Mouse (Mus musculus): ENCODE measurements at regions not wholly inside any gene's neighbourhood (a gene's known extent, or its start where the extent isn't known, plus 50 kb on each side); places are given as distances from the start of the nearest gene placed in this dataset.

GRCm38 (mm10) chr11:45241671-45242070 lies 610.2 kb upstream of the Clint1 start:
- DNase-seq (ENCODE audit: low spot score in 2 of 2), result no peak

DNA sequence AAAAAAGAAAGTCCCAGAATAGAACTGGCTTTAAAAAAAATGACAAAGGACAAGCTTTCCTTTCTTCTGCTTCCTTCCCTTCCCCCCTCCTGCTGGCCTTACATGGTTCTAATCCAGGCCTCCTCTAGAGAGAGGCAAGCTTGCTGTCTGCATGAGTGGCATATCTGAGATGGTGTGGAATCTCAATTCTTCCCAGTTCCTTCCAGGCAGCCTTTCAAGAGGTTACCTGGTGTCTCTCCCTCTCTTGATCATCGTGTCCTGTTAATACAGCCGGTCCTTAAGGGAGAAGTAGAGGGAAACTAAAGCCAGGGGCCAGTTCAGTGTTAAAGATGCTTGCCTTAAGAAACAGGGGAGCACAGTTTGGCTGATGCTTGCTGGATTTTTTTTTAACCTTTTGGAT lies 607.1 kb upstream of the Clint1 start:
- DNase-seq (ENCODE audit: low spot score in 2 of 2), result no peak

DNA sequence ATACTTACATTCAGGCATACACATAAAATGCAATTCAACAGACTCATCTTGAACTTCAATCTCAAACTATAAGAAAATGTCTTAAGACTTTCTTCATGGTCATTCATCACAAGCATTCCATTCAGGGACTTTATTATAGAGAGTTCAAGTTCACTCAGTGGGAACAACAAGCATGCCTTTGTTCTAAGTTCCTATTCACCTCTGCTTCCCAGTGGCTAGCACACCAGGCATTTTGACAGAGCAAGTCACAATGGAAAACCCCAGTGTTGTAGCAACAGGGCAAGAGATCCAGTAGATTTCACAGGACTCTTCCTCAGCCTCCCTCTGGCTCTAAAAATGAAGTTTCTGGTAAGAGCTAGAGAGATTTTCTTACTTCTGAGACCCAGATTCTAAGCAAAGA lies 595.8 kb upstream of the Clint1 start:
- DNase-seq (ENCODE audit: low spot score in 2 of 2), result no peak

DNA sequence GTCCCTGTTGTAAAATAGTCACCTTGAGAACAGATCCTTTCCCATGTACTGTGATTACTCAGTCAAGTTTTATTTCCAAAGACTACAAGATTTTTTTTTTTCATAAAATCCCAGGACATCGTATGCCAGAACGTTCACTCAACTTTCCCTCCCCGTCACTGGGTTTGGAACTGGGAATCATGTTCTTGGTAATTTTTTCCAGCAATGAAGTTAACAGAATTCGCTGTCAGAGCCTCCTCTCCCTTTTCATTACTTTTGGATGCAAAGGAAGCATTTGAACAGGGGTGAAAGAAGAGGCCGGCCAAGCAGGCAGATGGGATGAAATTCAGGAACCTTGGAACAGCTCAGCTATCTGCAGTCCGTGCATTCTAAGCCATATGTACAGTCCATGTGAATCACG lies 589.7 kb upstream of the Clint1 start:
- DNase-seq (ENCODE audit: low spot score in 2 of 2), result no peak

- no peak for DNase-seq (ENCODE audit: low spot score in 2 of 2)
Measured at GRCm38 (mm10) chr11:45264001-45264400, 587.9 kb upstream of the Clint1 start.

- DNase-seq (ENCODE audit: low spot score in 2 of 2), result no peak
Measured at GRCm38 (mm10) chr11:45265171-45265988, 586.5 kb upstream of the Clint1 start.

DNA sequence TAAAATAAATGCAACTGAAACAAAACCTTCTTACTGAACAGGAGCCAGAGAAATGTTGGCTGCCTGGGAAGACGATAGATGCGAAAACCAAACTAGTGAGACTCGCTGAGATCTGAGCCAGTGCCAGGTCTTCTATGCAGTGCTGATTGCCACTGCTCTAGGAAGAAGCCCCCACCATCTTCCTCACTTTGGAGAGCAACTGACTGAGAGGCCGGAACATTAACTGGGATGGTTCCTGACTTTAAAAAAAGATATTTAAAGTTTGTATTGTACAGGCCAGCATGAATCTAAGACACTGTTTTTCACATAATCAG lies 585.9 kb upstream of the Clint1 start:
- no peak for DNase-seq (ENCODE audit: low spot score in 2 of 2)

DNA sequence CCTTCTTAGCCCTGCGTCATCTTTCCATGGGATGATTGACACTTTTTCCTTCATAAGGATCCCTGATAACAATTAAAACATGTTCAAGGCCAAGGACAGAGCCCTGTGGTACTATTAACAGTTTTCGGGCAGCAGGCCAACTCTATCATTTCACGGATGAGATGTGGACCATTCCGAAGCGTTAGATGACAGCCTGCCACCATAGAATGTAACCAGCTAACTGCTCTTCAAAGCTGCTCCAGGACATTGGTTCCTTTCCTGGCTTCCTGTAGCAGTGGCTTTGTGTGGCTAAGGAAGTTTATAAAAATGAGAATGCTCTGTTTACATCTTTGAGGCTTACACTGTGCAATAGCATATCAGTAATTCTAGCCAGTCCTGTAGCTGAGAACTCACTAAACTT lies 582.6 kb upstream of the Clint1 start:
- no peak for DNase-seq (ENCODE audit: low spot score in 2 of 2)

DNA sequence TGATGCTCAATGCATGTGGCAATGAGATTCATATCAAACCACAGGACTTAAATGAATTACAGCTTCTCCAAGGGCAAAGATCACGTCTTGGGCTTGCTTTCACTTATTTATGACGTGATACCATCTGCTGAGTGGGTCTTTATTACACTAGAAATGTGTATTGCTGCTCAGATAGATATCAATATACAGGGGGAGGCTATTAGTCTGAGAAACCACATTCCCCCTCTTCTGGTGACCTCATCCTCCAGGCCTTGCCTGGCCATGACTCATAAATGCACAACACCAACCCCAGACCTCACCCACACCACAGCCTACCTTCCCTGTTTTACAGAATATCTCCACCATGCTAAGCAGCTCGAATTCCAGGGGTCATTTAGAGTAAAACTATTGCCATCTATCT lies 580.6 kb upstream of the Clint1 start:
- no peak for DNase-seq (ENCODE audit: low spot score in 2 of 2)

GRCm38 (mm10) chr11:45274446-45275119 lies 577.3 kb upstream of the Clint1 start:
- no peak for DNase-seq (ENCODE audit: low spot score in 2 of 2)

DNA sequence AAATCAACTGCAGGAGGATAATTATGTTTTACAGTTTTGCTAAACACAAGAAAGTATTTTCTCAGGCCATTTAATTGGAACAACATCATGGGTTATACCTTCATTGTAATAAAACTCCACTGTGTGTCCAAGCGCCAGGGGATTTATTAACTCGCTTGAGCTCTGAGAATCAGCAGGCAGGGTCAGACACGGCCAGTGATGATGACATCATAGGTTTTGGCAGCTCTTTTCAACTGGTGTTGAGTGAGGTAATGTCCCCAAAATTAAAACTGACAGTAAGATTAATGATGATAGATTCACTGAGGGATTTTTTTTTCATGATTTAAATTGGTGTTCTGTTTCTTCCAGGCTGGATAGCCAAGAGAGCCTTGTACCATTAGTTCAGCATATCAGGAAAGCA lies 576.7 kb upstream of the Clint1 start:
- DNase-seq (ENCODE audit: low spot score in 2 of 2), result no peak

DNA sequence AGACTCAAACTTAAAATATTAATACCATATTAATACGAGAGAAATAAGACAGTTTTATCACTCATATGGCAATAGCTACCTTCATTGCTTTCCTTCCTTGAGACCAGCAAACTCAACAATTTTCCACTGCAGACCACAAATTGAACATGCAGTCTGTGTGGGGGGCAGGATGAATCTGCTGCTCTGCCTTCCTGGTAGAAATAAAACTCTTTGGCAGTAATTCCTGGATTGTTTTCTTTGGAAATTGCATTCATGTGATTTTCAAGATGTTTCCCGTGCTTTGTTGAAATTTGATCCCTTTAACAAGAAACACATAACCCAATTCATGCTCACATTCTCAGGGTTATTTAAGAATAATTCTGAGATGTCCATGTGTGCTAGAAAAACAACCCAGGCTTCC lies 555.1 kb upstream of the Clint1 start:
- DNase-seq (ENCODE audit: low spot score in 2 of 2), result no peak

DNA sequence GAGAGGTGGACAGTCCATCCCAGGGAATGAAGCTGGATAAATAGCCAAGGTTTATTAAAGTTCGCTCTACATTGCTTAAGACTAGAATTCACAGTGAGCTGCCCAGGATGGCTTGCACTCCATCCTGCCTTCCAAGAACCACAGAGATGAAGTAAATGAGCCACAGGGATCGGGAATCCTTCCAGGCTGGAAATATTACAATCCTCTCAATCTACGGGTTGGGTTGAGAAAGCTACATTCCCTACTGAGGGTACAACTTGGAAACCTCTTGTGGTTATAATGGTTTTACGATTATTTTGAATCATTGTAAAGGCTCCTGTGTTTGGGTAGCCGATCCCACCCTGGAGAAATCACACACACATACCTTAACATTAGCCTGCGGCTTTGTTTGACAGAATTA lies 539.9 kb upstream of the Clint1 start:
- no peak for DNase-seq (ENCODE audit: low spot score in 2 of 2)

- DNase-seq (ENCODE audit: low spot score in 2 of 2), result no peak
Measured at GRCm38 (mm10) chr11:45323766-45324165, 528.1 kb upstream of the Clint1 start.

DNA sequence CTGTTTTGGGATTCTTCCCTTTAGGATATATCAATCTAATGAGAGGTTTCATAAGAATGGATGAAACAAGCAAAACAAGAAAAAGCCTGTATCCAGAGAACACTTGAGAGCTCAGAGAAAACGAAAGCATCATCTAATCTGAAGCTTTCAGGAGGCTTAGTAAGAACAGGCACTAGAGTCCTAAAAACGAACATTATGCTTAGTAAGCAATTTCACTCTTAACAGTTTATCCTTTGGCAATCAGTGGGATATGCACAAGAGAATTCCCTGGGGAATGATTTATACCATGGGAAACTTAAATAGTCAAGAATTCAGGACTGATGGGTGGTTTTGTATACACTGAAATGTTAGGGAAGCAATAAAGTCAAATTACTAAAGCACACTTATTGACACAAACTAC lies 521.5 kb upstream of the Clint1 start:
- DNase-seq (ENCODE audit: low spot score in 2 of 2), result no peak

DNA sequence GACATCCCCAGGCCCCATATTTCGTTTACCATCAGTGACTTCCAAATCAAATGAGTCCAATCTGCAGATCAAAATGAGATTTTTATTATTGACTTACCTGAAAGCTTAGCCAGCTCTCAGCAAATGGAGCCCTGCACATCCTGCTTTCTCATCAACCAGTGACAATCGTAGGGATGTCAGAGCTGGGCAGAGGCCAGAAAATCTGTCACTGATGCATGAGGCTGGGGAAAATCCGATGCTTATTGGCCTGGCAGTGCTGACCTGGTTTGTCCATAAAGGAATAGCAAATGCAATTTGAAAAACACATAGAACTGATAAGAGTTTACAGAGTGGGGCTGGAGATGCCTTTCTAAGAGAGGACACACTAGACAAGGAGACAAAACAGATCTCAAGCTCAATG lies 518.1 kb upstream of the Clint1 start:
- no peak for DNase-seq (ENCODE audit: low spot score in 2 of 2)

DNA sequence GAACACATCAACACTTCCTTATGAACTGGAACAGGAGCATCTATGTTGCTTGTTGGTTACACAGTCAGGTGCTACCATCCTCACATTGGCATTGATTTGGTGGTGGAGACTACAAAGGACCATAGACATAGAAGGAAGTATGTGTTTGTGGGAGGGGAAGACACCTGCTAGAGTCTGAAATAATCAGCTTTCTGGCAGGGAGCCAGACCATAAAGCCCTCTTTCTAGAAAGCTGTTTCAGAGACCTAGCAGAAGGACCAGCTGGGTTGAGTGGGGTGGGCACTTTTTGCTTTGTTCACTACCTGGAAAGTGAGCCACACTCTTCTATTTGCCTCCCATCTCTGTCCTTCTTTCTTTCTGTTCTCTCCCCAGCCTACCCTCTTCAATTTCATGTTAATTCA lies 502.5 kb upstream of the Clint1 start:
- DNase-seq (ENCODE audit: low spot score in 2 of 2), result no peak

DNA sequence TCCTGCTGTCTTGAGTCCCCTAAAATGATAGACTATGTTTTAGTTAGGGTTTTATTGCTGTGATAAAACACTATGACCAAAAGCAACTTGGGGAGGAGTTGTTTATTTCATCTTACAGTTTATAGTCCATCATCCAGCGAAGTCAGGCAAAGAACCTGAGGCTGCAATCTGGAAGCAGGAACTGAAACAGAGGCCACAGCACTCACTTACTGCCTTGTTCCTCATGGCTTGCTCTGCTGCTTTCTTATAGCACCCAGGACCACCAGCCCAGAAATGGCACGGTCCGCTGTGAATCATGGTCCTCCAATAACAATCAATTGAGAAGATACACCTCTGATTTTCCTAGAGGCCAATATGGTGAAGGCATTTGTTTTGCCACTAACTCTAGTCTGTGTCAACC lies 486.5 kb upstream of the Clint1 start:
- DNase-seq (ENCODE audit: low spot score in 2 of 2), result no peak

DNA sequence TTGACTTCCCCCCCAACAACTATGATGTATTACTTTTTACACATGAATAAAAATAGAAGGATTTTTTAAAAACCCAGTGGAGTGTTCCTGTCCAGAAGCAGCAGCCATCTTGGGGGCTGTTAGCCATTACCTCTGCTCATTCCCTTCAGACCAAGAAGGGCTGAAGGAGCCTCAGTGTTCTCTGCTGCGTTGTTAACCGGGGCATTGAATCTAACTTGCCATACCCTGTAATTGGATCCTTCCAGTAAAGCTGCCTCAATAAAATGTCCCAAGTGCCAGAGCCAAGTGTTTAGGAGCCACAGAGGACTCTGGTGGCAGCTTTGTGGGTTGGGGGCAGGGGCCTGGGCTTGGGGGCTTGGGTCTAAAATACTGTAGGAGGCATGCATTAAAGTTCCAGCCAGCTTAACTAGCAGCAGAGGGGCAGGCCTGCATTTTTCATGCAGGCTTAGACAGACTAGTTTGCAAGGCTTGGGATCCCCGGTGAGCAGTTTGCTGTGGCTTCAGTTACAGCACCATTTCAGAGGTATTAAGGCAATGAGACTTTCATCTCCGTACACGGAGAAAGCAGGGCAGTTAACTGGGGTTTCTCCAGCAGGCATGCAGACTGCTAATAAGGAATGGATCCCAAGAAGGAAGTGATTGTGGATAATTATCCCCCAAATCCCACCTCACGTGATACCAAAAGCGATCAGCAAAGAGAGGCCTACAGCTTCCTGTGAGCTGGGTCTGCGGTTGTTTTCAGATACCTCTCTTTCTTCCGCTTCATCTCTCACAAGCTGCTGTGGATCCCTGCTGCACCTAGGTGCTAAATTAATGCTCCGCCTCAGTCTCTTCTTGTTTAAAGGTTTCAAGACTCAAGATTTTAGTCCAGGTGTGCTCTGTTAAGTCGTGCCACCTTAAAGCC lies 462.4 kb upstream of the Clint1 start:
- DNase-seq (ENCODE audit: low spot score in 2 of 2), result no peak

GRCm38 (mm10) chr11:45396009-45396408 lies 455.8 kb upstream of the Clint1 start:
- DNase-seq (ENCODE audit: low spot score in 2 of 2), result no peak

GRCm38 (mm10) chr11:45398188-45398587 lies 453.7 kb upstream of the Clint1 start:
- DNase-seq (ENCODE audit: low spot score in 2 of 2), result no peak

GRCm38 (mm10) chr11:45404377-45405029 lies 447.3 kb upstream of the Clint1 start:
- DNase-seq (ENCODE audit: low spot score in 2 of 2), result no peak
